Mouse (Mus musculus) layer of hippocampus, postnatal 14 days (tissue): ENCODE data around the gene 1810046K07Rik. TPM values are rescaled to one million over a fixed set of nuclear protein-coding genes. Genes with fewer than 3 reads are reported as not detected.

Experiments used
- DNase-seq, 2 experiments: peaks; one replicate each; pipeline ENCODE4 v3.0.0; 2021 to 2022; ENCODE audit warnings: low spot score in 2 of 2, mixed read lengths in 1 of 2
- total RNA-seq, 2 experiments: library from RNA; stranded (reverse); gene quantifications; 2 replicates each; pipeline ENCODE4 v1.2.3; 2021

Gene 1810046K07Rik
- total RNA-seq, 2 experiments from 2014 or later: not detected

DNA sequence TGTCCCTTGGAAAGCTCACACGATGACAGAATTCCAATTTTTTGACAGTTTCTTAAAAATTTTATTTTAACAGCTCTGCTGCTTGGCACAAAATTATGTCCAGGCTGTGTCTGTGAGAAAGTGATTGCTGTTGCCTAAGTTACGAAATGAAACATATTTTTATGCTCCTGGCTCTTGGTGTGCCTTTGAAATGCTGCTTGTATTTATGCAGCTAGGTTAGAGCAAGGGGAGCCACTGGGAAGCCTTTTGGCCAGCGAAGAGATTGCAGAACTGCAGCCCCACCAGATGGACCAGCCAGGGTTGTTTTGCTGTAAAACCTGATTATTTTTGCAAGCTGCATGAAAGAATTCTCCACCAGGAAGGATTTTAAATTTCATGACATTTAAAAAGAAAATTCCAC lies 23.6 kb downstream of the 1810046K07Rik start:
- peak; percentile 55 to 80 for DNase-seq

GRCm38 (mm10) chr9:51303980-51304379 lies 24.7 kb downstream of the 1810046K07Rik start:
- no peak for DNase-seq

- no peak for DNase-seq
Observed at GRCm38 (mm10) chr9:51293541-51293940, 35.2 kb downstream of the 1810046K07Rik start.

DNA sequence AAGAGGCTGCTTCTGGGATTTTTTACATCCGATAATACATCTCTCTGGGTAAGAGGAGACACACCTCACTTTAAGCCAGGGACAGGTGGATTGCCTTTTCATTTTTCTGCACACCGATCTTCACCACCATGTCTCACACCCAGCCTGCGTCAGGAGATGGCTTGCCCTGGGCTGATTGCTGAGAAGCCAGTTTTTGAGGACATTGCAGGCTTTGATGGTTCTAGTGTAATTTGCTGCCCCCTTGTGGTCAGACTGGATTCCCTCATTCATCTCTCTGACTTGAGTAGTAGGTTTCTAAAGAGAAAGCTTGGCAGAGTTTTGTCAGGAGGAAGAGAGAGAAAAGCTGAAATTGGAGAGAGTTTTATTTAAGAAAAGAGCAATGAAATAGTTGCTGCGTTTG lies 36.0 kb downstream of the 1810046K07Rik start:
- DNase-seq: peak; percentile 75 to 92

- DNase-seq: no peak
Observed at GRCm38 (mm10) chr9:51290980-51291379, 37.7 kb downstream of the 1810046K07Rik start.

GRCm38 (mm10) chr9:51286079-51286478 lies 42.6 kb downstream of the 1810046K07Rik start:
- no peak for DNase-seq

- peak; percentile 60 to 64 for DNase-seq
Observed at GRCm38 (mm10) chr9:51278500-51279381, 50.0 kb downstream of the 1810046K07Rik start, which contains the start of gene Colca2. Colca2 (minus strand) TSS chr9:51278569.

GRCm38 (mm10) chr9:51277834-51278498 lies 50.8 kb downstream of the 1810046K07Rik start:
- DNase-seq: no peak

DNA sequence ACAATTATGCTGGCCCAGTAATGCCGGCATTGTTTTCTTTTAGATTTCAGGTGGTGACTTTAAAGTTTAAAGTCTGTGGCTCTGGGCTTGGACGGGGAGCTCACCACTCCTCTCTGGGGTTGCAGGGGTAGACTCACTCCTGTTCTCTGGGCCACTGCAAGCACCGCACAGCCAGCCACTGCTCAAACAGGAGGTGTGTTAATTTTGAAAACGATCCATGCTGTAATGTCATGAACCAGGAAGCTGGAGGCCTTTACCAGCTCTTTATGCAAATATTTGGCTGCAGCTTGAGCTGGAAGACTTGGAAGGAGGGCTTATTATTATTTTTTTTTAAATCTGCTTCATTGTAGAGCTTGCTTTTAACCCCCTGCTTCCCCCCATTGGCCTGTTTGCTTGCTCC lies 54.0 kb downstream of the 1810046K07Rik start:
- no peak for DNase-seq

DNA sequence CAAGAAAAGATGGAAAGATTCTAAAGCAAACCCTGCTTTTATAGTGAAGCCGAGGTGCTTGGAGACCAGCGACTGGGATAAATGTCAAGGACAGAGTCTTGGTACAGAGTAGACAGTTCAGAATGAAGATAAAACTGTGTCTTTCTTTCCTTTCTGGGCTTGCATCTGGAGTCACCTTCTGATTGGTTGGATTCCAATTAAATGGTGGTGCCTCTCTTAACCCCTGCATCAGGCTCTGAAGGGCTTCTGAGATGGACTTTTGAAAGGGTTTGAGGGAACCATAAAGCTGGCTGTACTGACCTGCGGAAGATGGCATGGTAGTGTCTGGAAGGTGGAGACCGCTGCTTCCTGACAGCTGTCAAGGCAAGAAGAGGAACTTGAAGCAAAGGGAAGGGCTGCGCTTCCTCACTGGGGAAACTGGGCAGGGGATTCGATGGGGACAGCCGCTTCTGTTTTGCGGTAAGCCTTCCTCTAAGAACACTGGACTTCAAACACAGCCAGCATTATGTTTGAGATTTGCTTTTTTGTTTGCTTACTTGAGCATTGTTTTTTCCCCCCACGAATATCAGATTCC lies 55.0 kb downstream of the 1810046K07Rik start:
- DNase-seq: no peak

- no peak for DNase-seq
Observed at GRCm38 (mm10) chr9:51272102-51272501, 56.6 kb downstream of the 1810046K07Rik start.

DNA sequence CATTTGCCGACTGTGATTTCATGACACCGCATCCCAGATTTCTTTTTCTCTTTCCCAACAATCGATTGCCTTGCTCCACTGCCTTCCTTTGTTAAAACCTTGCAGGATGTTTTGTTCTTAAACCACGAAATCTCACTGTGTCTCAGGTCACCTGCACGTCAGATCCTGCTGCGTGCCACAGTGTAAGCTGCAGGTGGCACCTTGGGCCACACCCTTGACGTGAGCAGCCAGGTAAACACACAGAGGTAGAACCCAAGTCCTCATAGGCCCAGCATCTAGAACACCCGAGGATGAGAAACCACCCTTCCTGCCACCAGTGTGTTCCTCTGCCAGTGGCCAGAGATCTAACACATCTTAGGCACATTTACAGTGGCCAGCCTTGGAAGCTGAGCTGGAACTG lies 57.6 kb downstream of the 1810046K07Rik start:
- DNase-seq: no peak

DNA sequence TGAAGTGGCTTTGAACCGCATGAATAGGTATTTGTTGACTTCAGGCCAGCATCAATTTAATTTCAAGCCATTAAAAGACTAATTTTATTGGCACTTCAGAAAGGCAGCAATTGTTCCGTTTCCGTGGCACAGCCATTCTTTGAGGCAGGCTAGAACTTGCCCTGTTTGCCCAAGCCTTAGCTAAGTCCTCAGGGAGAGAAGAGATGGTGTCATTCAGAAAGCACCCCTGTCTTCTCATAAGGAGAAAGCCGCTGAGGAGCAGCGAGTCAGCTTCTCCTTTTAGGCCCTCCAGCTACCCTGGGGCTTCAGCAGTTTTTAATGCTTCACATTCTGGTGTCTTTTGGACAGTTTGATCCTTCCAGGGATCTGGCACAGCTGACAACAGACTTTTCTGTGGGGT lies 59.9 kb downstream of the 1810046K07Rik start:
- DNase-seq: no peak

GRCm38 (mm10) chr9:51258426-51258825 lies 70.3 kb downstream of the 1810046K07Rik start:
- no peak for DNase-seq

- DNase-seq: no peak
Observed at GRCm38 (mm10) chr9:51256780-51257502, 71.8 kb downstream of the 1810046K07Rik start.

Other genes starting within 250 kb of the 1810046K07Rik start
- 1 to 10 TPM in 1 of 2 experiments, not detected in 1; 1.6 TPM for gene 4833427G06Rik, start 226.8 kb downstream of the 1810046K07Rik start, total RNA-seq
- not detected for gene Gm32742, start 163.4 kb downstream of the 1810046K07Rik start, total RNA-seq
- not detected for gene Pou2af1, start 115.2 kb downstream of the 1810046K07Rik start, total RNA-seq
- 1 to 10 TPM in 1 of 2 experiments, under 1 TPM in 1; 0.69 to 1.0 TPM for gene Colca2, start 50.3 kb downstream of the 1810046K07Rik start, total RNA-seq